Mouse (Mus musculus) kidney, postnatal 4 days (tissue): ENCODE measurements at regions not wholly inside any gene's neighbourhood (a gene's known extent, or its start where the extent isn't known, plus 50 kb on each side); places are given as distances from the start of the nearest gene placed in this dataset.
A peak's percentile ranks its signal among the peaks of the same experiment; 100 is the strongest.
"Not testable (repeated sequence)": the region's sequence is repeated elsewhere in the genome, so short reads cannot be mapped to it uniquely, and the experiment has no call there.

Source experiments
- DNase-seq, 2 experiments: peaks; one replicate each; pipeline ENCODE4 v3.0.0; 2021; ENCODE audit warnings: mixed read lengths in 2 of 2

GRCm38 (mm10) chr3:111194541-111194940, 943.7 kb upstream of the Prmt6 start:
- DNase-seq: no peak

- DNase-seq: no peak
Measured at GRCm38 (mm10) chr3:111166698-111167097, 915.9 kb upstream of the Prmt6 start.

- not testable (repeated sequence) for DNase-seq
Measured at GRCm38 (mm10) chr3:111141196-111141595, 890.4 kb upstream of the Prmt6 start.

- DNase-seq: no peak
Measured at GRCm38 (mm10) chr3:111108982-111109381, 858.2 kb upstream of the Prmt6 start.

GRCm38 (mm10) chr3:111102646-111103045, 851.8 kb upstream of the Prmt6 start:
- no peak for DNase-seq

GRCm38 (mm10) chr3:111074311-111074710, 823.5 kb upstream of the Prmt6 start:
- DNase-seq: no peak

GRCm38 (mm10) chr3:111070301-111070700, 819.5 kb upstream of the Prmt6 start:
- DNase-seq: no peak

- no peak for DNase-seq
Measured at GRCm38 (mm10) chr3:111069843-111070242, 819.0 kb upstream of the Prmt6 start.

- peak; percentile 63 to 66 for DNase-seq
Measured at GRCm38 (mm10) chr3:111069156-111069555, 818.4 kb upstream of the Prmt6 start.

- no peak for DNase-seq
Measured at GRCm38 (mm10) chr3:111049638-111050037, 798.8 kb upstream of the Prmt6 start.
